Mouse (Mus musculus) ES-E14 (cell line): ENCODE results near the gene Trpc4. TPM values are rescaled to one million over a fixed set of nuclear protein-coding genes. Genes with fewer than 3 reads are reported as not detected.

Experiments used
- DNase-seq: peaks from one replicate; pipeline ENCODE4 v3.0.0-alpha.2; 2013; ENCODE audit warnings: low read depth, low spot score
- H3K27ac ChIP-seq: 2 replicates; pipeline ENCODE4 v1.5.1; 2012; ENCODE audit warnings: low read depth, mild to moderate bottlenecking, low read length, moderate library complexity, mixed read lengths; ENCODE audit not compliant: poor library complexity, insufficient read depth, severe bottlenecking
- H3K36me3 ChIP-seq: 2 replicates; pipeline ENCODE4 v1.6.1; 2012; ENCODE audit warnings: mild to moderate bottlenecking, low read length, moderate library complexity, mixed read lengths; ENCODE audit not compliant: control insufficient read depth, poor library complexity, insufficient read depth, severe bottlenecking
- H3K4me1 ChIP-seq, 2 experiments: fragments of 150-350 bp in 1 of 2; sonication (generic) in 1 of 2; 2 replicates each; pipeline ENCODE4 v1.6.1; 2012; ENCODE audit warnings: low read length in 2 of 2, mild to moderate bottlenecking in 1 of 2, mixed read lengths in 1 of 2; ENCODE audit not compliant: control insufficient read depth in 2 of 2, insufficient read depth in 2 of 2, poor library complexity in 1 of 2
- H3K4me3 ChIP-seq, 2 experiments: fragments of 150-350 bp in 1 of 2; sonication (generic) in 1 of 2; 2 replicates each; pipeline ENCODE4 v1.5.1; 2012; ENCODE audit warnings: low read length in 2 of 2, low read depth in 1 of 2, mild to moderate bottlenecking in 1 of 2, mixed read lengths in 1 of 2; ENCODE audit not compliant: insufficient read depth in 1 of 2, poor library complexity in 1 of 2, severe bottlenecking in 1 of 2
- H3K9ac ChIP-seq: 2 replicates; pipeline ENCODE4 v1.6.1; 2012; ENCODE audit warnings: low read depth, mild to moderate bottlenecking, low read length, mixed read lengths; ENCODE audit not compliant: poor library complexity, insufficient read depth, severe bottlenecking
- H3K9me3 ChIP-seq: fragments of 150-350 bp; sonication (generic); 2 replicates; pipeline ENCODE4 v1.6.1; 2012; ENCODE audit warnings: low read depth, mild to moderate bottlenecking, low read length; ENCODE audit not compliant: control insufficient read depth, insufficient read depth
- CHD2 ChIP-seq: IDR thresholded peaks from 2 replicates; pipeline ENCODE4 v1.6.1; 2014; ENCODE audit warnings: mild to moderate bottlenecking, low read depth, low read length, inconsistent platforms
- HCFC1 ChIP-seq: IDR thresholded peaks from 2 replicates; pipeline ENCODE4 v1.6.1; 2012; ENCODE audit warnings: low read length, inconsistent platforms, borderline replicate concordance; ENCODE audit not compliant: insufficient read depth
- MAFK ChIP-seq: IDR thresholded peaks from 2 replicates; pipeline ENCODE4 v1.6.1; 2014; ENCODE audit warnings: mild to moderate bottlenecking, low read depth, low read length, inconsistent platforms; ENCODE audit not compliant: insufficient read depth
- ZC3H11A ChIP-seq: IDR thresholded peaks from 2 replicates; pipeline ENCODE4 v1.6.1; 2012; ENCODE audit warnings: low read depth, mild to moderate bottlenecking, inconsistent platforms, low read length, borderline replicate concordance
- ZNF384 ChIP-seq: IDR thresholded peaks from 2 replicates; pipeline ENCODE4 v1.6.1; 2012; ENCODE audit warnings: low read depth, low read length, inconsistent platforms
- in situ Hi-C, 2 experiments: fragments of 600-800 bp; cut with MboI; formaldehyde crosslinking; loops; one replicate each; pipeline ENCODE4 v1.15.1; 2025; ENCODE audit warnings: low sequenced_read_pairs in 2 of 2, inconsistent platforms in 1 of 2; ENCODE audit not compliant: unreplicated experiment in 2 of 2
- total RNA-seq: library from RNA; depleted of rRNA; stranded (reverse); fragments of 300-350 nt; gene quantifications from 2 replicates; pipeline ENCODE4 v1.2.3, GENCODE M21; 2012

Trpc4 gene
- total RNA-seq, 1 experiment, result not detected

GRCm38 (mm10) chr3:54266943-54267342 is 111.1 kb downstream of the Trpc4 start:
- in situ Hi-C loops, result no loop called here
- H3K27ac ChIP-seq, result no peak overlapping the region
- peak; percentile 86 for TF ChIP-seq MAFK
- TF ChIP-seq CHD2, result no peak
- no peak for TF ChIP-seq HCFC1
- no peak for TF ChIP-seq ZNF384
- no peak for TF ChIP-seq ZC3H11A
- no peak overlapping the region for H3K4me3 ChIP-seq
- no peaks in the 10 kb centered on the region for H3K4me1 ChIP-seq
- no peaks in the 10 kb centered on the region for H3K9me3 ChIP-seq
- no peak for DNase-seq
- no peak overlapping the region for H3K9ac ChIP-seq
- H3K36me3 ChIP-seq, result no peaks in the 10 kb centered on the region

DNA sequence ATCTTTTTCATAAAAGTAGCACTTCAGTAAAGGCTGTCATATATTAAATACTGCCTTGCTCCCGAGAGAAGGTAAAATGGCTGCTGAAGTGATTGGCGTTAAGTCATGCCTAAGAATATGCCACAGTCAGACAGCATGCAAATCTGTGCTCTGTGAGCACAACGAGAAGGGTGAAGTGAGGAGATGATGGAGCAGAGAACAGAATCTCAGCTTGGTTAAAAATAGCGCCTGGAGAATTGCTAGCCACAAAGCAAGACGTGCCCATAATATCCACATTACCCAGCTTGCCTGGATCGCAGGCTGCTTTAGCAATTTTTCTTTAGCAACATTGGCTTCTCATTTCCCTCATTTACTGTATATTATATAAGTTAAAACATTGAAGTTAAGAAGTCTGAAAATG is 113.3 kb downstream of the Trpc4 start:
- Histone ChIP-seq H3K36me3 (no peaks in the 10 kb centered on the region), H3K4me3 (no peak overlapping the region), H3K9me3 (no peaks in the 10 kb centered on the region), H3K9ac (no peak overlapping the region), H3K4me1 (no peaks in the 10 kb centered on the region), H3K27ac (no peak overlapping the region)
- no peak for DNase-seq
- in situ Hi-C loops, result no loop called here
- TF ChIP-seq ZC3H11A, result no peak
- no peak for TF ChIP-seq HCFC1

DNA sequence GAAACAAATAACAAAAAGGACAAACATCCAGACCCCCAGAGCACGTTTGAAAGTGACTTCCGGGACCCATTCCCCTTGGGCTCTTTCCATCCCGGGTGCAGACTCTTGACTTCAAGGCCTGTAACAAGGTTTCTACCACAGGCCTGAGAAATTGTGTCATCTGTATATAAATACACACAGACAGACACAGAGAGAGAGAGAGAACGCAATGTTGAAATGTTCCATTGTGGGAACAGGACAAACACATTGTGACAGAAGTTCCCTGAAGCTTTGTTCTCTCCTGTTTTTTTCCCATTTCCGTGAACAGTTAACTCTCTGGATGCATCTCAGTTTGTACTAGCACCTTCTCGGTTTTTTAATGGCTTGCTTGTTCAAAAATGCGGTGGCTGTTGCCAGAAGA is 118.8 kb downstream of the Trpc4 start:
- Histone ChIP-seq H3K9me3 (no peaks in the 10 kb centered on the region), H3K4me1 (no peaks in the 10 kb centered on the region), H3K9ac (no peak overlapping the region), H3K27ac (no peak overlapping the region), H3K36me3 (no peaks in the 10 kb centered on the region), H3K4me3 (no peak overlapping the region)
- TF ChIP-seq ZC3H11A (no peak), MAFK (no peak), CHD2 (no peak), ZNF384 (no peak), HCFC1 (no peak)
- in situ Hi-C loops, result no loop called here
- DNase-seq, result no peak

- no peaks in the 10 kb centered on the region for H3K36me3 ChIP-seq
- TF ChIP-seq ZC3H11A (no peak), MAFK (no peak), HCFC1 (no peak), CHD2 (no peak), ZNF384 (no peak)
- H3K4me1 ChIP-seq, result no peaks in the 10 kb centered on the region
- DNase-seq, result no peak
- H3K9me3 ChIP-seq, result no peaks in the 10 kb centered on the region
- no peak overlapping the region for H3K27ac ChIP-seq
- in situ Hi-C loops, result no loop called here
- no peak overlapping the region for H3K9ac ChIP-seq
- no peak overlapping the region for H3K4me3 ChIP-seq
These were observed 133.9 kb downstream of the Trpc4 start for GRCm38 (mm10) chr3:54289731-54290130.

- in situ Hi-C loops, result no loop called here
- no peaks in the 10 kb centered on the region for H3K4me1 ChIP-seq
- no peaks in the 10 kb centered on the region for H3K9me3 ChIP-seq
- no peak overlapping the region for H3K4me3 ChIP-seq
- no peak overlapping the region for H3K27ac ChIP-seq
- H3K9ac ChIP-seq, result no peak overlapping the region
- DNase-seq, result no peak
- no peaks in the 10 kb centered on the region for H3K36me3 ChIP-seq
- TF ChIP-seq ZC3H11A (no peak), ZNF384 (no peak), HCFC1 (no peak), MAFK (no peak), CHD2 (no peak)
These were observed 154.8 kb downstream of the Trpc4 start for GRCm38 (mm10) chr3:54310604-54311003.
